Mouse (Mus musculus) CD8-positive naive resting alpha-beta T cell, adult 2 months (primary cell): Measurements from ENCODE around the gene Ptprm.

Experiments used
- DNase-seq, 2 experiments: peaks; one replicate each; pipeline ENCODE4 v3.0.0; 2022; ENCODE audit warnings: low read depth in 2 of 2, low spot score in 2 of 2

Gene Ptprm

GRCm38 (mm10) chr17:67140502-67140901 lies 213.8 kb downstream of the Ptprm start:
- no peak for DNase-seq

GRCm38 (mm10) chr17:67138981-67139380 lies 215.3 kb downstream of the Ptprm start:
- no peak for DNase-seq

- no peak for DNase-seq
Observed at GRCm38 (mm10) chr17:67136876-67137275, 217.4 kb downstream of the Ptprm start.

GRCm38 (mm10) chr17:67136421-67136820 lies 217.8 kb downstream of the Ptprm start:
- no peak for DNase-seq

- DNase-seq, result no peak
Observed at GRCm38 (mm10) chr17:67134235-67134634, 220.0 kb downstream of the Ptprm start.

- DNase-seq, result no peak
Observed at GRCm38 (mm10) chr17:67133440-67134103, 220.7 kb downstream of the Ptprm start.

GRCm38 (mm10) chr17:67133026-67133425 lies 221.2 kb downstream of the Ptprm start:
- no peak for DNase-seq

- DNase-seq, result no peak
Observed at GRCm38 (mm10) chr17:67127530-67127929, 226.7 kb downstream of the Ptprm start.

- no peak for DNase-seq
Observed at GRCm38 (mm10) chr17:67125596-67125995, 228.7 kb downstream of the Ptprm start.

GRCm38 (mm10) chr17:67124294-67124693 lies 230.0 kb downstream of the Ptprm start:
- DNase-seq, result no peak

- DNase-seq, result no peak
Observed at GRCm38 (mm10) chr17:67123722-67124121, 230.5 kb downstream of the Ptprm start.

GRCm38 (mm10) chr17:67120863-67121262 lies 233.4 kb downstream of the Ptprm start:
- DNase-seq, result no peak

- DNase-seq, result no peak
Observed at GRCm38 (mm10) chr17:67118676-67119340, 235.4 kb downstream of the Ptprm start.

- no peak for DNase-seq
Observed at GRCm38 (mm10) chr17:67114842-67115241, 239.4 kb downstream of the Ptprm start.

- no peak for DNase-seq
Observed at GRCm38 (mm10) chr17:67112679-67113078, 241.6 kb downstream of the Ptprm start.

GRCm38 (mm10) chr17:67106176-67106575 lies 248.1 kb downstream of the Ptprm start:
- no peak for DNase-seq

- DNase-seq, result no peak
Observed at GRCm38 (mm10) chr17:67102051-67102450, 252.2 kb downstream of the Ptprm start.

- no peak for DNase-seq
Observed at GRCm38 (mm10) chr17:67090997-67091396, 263.3 kb downstream of the Ptprm start.

- DNase-seq, result no peak
Observed at GRCm38 (mm10) chr17:67090153-67090552, 264.1 kb downstream of the Ptprm start.

- DNase-seq, result no peak
Observed at GRCm38 (mm10) chr17:67089611-67090010, 264.6 kb downstream of the Ptprm start.

- DNase-seq, result no peak
Observed at GRCm38 (mm10) chr17:67087585-67087984, 266.7 kb downstream of the Ptprm start.

GRCm38 (mm10) chr17:67086811-67087210 lies 267.4 kb downstream of the Ptprm start:
- no peak for DNase-seq

- no peak for DNase-seq
Observed at GRCm38 (mm10) chr17:67084501-67084900, 269.8 kb downstream of the Ptprm start.
